Mouse (Mus musculus) fibroblast of lung, adult 2 months (primary cell): ENCODE data around the gene Gab1.
A peak's percentile ranks its signal among the peaks of the same experiment; 100 is the strongest.

Source experiments
- DNase-seq: peaks from one replicate; pipeline ENCODE4 v3.0.0-alpha.2; 2011; ENCODE audit warnings: low read depth

Gene Gab1

DNA sequence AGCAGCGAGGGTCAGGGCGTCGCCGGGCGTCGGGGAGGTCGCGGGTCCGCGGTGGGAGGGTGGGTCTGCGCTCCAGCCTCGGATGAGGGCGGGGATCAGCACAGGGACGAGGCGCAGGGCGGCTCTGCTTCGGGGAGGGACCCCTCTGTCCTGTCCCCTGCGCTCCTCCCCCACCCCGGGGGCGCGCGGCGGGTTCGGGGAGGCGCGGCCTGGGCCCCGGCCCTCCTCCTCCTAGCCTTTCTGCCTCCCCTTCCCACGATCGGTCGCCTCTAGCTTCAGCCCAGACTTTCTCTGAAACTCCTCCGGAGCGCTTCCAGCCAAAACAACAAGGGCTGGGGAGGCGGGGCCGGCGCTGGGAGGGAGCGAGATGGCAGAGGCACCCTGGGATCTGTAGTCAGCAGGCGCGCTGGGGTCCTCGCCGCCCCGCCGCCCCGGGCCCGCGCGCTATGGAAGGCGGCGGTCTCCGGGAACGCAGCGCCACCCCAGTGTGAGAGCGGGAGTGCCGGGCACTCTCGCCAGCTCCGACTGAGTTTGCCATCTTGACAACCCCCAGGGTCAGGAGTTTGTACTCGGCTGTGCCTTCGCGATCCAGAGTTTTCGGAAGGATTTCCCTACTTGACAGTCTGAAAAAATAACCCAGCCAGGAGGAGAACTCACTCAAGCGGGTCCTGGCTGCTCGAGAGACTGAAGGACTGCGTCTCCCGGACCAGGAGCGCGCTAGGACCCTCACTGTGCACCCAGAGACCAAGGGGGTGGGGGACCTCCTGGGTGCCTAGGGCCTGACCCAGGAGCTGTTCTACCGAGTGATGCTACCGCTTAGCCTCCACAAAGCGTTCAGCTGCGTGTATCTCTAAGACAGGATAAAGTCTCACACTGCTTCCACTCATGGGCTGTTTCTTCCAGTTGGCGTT lies at the start of gene Gab1:
Gab1 (minus strand) TSS at position 324 of the 911 bp plus-strand sequence.
- peak; percentile 89 for DNase-seq

DNA sequence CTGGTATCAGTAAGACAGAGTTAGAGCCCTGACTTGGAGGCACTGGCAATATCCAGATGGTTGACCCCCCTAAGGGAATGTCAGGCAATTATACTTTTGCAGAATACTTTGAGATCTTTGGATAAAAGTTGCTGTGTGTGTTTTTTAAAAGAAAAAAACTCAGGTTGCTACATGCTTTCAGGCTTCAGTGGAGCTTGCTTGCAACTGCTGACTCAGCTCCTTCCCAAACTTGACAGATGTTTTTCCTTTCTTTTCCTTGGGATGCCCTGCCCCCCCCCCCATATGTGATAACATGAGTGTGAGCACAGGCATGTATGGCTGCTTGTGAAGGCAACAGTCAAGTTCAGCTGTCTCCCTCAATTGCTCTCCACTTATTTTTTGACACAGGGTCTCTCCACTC lies 48.5 kb upstream of the Gab1 start:
- DNase-seq: no peak

GRCm38 (mm10) chr8:80923794-80924316 lies 43.5 kb upstream of the Gab1 start:
- no peak for DNase-seq

DNA sequence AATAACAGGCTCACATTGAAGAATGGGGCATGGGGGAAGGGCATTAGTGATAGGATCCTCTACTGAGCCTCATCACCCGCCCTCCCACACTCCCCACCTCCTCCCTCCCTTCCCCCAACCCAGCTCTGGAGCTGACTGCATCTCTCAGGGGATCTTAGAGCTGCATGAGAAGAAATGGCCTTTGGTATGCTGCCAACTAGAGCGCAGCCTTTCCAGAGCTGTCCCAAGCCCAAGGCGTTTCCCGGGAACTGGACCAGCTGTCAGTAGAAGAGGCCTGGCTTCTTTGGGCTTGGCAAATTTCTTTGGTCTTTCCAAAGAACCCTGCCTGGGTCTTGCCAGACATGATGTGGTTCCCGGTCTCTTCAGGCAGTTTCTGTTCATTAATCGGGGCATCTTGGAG lies 42.3 kb upstream of the Gab1 start:
- DNase-seq: peak; percentile 78

- no peak for DNase-seq
Observed at GRCm38 (mm10) chr8:80919130-80919529, 38.8 kb upstream of the Gab1 start.

GRCm38 (mm10) chr8:80918531-80918930 lies 38.2 kb upstream of the Gab1 start:
- no peak for DNase-seq

- no peak for DNase-seq
Observed at GRCm38 (mm10) chr8:80916463-80917235, 36.3 kb upstream of the Gab1 start.

DNA sequence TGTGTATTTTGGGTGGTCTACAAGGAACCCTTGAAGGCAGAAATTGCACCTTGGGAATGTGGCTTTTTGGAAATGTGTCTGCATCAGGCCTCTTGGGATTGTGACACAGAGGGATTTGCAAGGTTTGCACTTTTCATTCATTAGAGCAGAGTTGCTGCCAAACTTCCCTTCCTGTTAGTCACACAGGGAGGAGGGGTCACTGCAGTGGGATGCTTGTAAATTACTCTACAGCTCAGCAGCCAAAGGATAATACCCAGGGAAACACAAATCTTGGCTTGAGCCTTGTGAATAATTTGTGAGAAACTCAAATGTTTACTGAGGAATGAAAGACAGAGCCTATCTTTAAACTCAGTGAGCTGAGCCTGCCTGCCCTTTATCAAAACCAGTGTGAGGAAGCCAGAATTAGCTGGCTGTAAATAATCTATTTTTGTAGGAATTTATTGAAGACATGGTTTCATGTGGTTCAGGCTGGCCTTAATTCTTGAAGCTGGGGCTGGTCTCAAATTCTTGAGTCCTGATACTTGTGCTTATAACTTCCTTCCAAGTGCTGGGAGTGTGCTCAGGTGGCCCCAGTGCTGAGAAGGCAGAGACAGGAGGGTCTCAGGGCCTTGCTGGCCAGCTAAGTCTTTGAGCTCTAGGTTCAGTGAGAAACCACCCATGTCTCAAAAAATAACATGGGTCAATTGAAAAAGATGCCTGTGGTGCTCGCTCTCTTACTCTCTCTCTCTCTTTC lies 32.9 kb upstream of the Gab1 start:
- DNase-seq: peak; percentile 92

DNA sequence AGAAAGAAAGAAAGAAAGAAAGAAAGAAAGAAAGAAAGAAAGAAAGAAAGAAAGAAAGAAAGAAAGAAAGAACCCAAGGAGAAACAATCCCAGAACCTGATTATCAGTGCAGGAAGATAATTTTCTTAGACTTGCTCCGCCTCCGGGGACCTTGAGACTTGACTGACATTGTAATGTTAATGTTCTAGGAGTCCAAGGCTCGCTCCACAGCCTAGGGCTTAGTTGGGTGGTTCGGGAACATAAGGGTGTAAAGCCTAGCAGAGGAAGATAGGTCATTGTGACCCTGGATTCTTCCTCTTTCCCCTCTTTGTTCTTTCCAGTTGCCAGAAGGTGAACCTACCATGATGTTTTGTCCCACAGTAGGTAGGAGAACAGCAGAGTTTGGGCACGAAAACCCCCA lies 31.1 kb upstream of the Gab1 start:
- no peak for DNase-seq

GRCm38 (mm10) chr8:80908262-80908907 lies 28.1 kb upstream of the Gab1 start:
- DNase-seq: no peak

- no peak for DNase-seq
Observed at GRCm38 (mm10) chr8:80902354-80902753, 22.0 kb upstream of the Gab1 start.

- DNase-seq: no peak
Observed at GRCm38 (mm10) chr8:80899364-80899763, 19.0 kb upstream of the Gab1 start.

DNA sequence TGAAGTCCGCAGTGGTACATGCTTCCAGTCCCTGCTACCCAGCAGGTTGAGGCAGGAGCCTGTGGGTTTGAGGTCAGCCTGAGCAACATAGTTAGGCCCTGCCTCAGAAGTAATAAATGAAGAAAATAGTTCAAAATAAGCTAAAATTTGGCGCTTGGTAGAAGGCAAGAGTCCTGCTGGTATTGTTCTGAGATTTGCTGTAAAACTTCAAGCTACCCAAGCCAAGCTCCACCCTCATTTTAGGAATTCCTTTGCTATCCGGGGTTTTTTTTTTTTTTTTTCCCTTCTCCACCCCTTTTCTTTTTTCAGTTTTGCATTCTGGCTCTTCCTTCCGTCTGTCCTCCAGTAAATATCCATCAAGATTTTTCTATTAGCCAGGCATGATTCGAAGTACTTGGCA lies 15.7 kb upstream of the Gab1 start:
- DNase-seq: no peak

DNA sequence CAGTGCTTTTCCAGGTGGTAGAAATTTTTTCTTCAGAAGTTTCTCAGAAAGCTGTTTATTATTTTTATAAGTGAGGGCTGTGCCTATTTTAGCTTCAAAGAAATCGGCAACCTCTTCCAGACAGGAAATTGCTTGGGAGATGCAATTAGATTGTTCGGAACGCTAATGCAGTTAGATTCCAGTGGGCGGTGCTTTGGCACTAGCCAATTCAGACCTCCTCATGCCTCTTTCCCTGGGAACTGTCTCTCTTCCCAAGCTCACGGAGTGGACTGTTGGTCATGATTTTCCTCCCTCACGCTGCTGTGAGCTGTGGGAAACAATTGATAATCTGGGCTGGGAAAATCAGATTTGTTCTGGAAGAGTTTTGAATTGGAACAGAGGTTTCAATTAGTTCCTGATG lies 15.1 kb upstream of the Gab1 start:
- peak; percentile 95 for DNase-seq

GRCm38 (mm10) chr8:80894528-80894927 lies 14.2 kb upstream of the Gab1 start:
- DNase-seq: no peak

GRCm38 (mm10) chr8:80879426-80880195 lies 708 bp downstream of the Gab1 start:
- DNase-seq: no peak

- DNase-seq: no peak
Observed at GRCm38 (mm10) chr8:80878801-80879425, 1.4 kb downstream of the Gab1 start.

DNA sequence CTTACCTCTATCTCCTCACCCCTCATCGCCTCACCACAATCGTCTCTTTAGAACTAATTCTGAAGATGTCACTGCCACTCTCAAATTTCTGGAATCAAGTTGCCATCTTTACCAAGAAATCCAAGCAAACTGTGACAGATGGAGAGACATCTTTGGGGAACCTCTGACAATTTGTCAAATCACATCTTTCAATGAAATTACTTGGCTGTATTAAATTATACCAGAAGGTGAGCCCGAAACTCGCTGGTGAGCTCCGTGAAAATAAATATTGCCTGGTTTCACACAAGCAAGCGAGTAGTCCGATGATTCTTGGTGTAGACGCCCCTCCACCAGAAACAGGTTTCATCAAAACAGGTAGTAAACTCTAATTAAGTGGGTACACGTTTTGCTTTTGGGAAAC lies 2.2 kb downstream of the Gab1 start:
- no peak for DNase-seq

DNA sequence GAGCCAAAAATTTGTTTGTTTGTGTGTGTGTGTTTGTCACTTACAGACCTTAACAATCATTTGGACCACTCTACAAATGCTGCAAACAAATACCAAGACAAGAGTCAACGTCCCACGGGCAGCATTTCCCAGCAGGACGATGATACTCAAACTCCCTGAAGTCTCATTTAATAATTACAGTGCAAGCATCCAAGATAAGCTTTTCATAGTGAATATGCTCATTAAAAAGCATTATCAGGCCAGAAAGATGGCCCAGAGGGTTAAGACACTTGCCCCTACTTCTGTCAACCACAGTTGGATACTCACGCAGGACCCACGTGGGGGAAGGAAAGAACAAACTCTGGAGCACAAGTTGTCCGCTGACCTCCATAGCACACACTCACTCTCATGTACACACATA lies 4.8 kb downstream of the Gab1 start:
- DNase-seq: no peak

- DNase-seq: no peak
Observed at GRCm38 (mm10) chr8:80873723-80874427, 6.4 kb downstream of the Gab1 start.
